Mouse (Mus musculus): ENCODE measurements at regions not wholly inside any gene's neighbourhood (a gene's known extent, or its start where the extent isn't known, plus 50 kb on each side); places are given as distances from the start of the nearest gene placed in this dataset.

- no peak for DNase-seq (ENCODE audit: low spot score in 2 of 2)
These were observed 54.0 kb upstream of the Satb2 start for GRCm38 (mm10) chr1:57032407-57032806.

- DNase-seq (ENCODE audit: low spot score in 2 of 2): no peak
These were observed 54.8 kb upstream of the Satb2 start for GRCm38 (mm10) chr1:57033244-57033643.

- DNase-seq (ENCODE audit: low spot score in 2 of 2): no peak
These were observed 56.0 kb upstream of the Satb2 start for GRCm38 (mm10) chr1:57034411-57034810.

GRCm38 (mm10) chr1:57036382-57036781 lies 57.9 kb upstream of the Satb2 start:
- DNase-seq (ENCODE audit: low spot score in 2 of 2): no peak

DNA sequence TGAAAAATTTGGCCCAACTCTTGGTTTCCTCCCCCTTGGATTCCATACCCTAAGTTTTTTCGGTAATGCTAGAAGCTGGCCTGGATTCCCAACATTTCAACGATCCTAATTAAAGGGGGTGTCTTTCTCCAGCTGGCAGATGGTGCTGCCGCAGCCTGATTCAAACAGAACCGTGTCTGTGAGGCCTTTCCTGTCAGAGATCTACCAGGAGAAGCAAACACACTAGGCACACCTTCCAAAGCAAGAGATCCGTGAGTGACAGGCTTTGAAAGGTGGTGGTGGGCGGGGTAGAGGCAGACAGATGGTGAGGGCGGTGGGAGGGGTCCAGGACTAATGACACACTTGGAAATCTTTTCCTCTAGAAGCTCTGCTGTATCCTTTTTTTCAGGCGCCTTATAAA lies 61.8 kb upstream of the Satb2 start:
- DNase-seq (ENCODE audit: low spot score in 2 of 2): peak; percentile 23 to 32

GRCm38 (mm10) chr1:57041578-57041977 lies 63.1 kb upstream of the Satb2 start:
- no peak for DNase-seq (ENCODE audit: low spot score in 2 of 2)

DNA sequence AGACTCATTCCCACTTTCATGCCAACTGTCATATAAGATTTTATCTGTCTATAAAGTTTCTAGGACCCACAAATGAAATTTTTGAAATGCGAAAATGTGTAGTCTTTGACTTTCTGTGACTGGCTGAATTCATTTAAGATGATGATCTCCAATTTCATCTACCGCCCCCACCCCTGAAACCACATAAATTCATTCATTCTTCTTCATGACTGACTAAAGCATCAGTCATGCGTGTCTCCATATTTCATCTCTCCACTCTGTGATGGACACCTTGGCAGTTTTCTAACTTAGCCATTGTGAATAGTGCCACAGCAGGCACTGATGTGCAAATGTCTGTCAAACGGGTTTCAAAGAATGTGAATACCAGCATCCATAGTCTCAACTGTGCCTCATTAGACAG lies 75.4 kb upstream of the Satb2 start:
- DNase-seq (ENCODE audit: low spot score in 2 of 2): no peak

DNA sequence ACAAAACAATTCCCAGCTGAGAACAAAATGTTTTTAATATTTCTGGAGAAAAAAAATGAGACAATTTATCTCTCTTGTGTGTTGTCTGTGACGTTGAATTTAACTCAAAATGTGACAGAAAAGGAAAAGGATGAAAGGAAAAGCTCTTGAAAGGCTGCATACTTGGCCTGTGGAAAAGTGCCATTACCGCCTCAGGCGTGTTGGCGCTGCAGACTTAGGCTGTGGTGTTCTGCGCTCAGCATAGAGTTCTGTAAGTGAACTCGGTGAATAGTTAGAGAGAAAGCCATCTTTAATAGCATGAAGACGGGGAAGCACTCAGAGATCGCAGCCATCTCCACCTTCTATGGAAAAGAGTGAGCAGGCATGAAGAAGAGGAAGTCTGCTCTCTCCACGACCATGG lies 77.5 kb upstream of the Satb2 start:
- DNase-seq (ENCODE audit: low spot score in 2 of 2): no peak

- no peak for DNase-seq (ENCODE audit: low spot score in 2 of 2)
These were observed 80.8 kb upstream of the Satb2 start for GRCm38 (mm10) chr1:57059216-57059615.

- DNase-seq (ENCODE audit: low spot score in 2 of 2): no peak
These were observed 96.8 kb upstream of the Satb2 start for GRCm38 (mm10) chr1:57075221-57075620.

GRCm38 (mm10) chr1:57076696-57077095 lies 98.2 kb upstream of the Satb2 start:
- no peak for DNase-seq (ENCODE audit: low spot score in 2 of 2)

GRCm38 (mm10) chr1:57080306-57080705 lies 101.9 kb upstream of the Satb2 start:
- DNase-seq (ENCODE audit: low spot score in 2 of 2): no peak

DNA sequence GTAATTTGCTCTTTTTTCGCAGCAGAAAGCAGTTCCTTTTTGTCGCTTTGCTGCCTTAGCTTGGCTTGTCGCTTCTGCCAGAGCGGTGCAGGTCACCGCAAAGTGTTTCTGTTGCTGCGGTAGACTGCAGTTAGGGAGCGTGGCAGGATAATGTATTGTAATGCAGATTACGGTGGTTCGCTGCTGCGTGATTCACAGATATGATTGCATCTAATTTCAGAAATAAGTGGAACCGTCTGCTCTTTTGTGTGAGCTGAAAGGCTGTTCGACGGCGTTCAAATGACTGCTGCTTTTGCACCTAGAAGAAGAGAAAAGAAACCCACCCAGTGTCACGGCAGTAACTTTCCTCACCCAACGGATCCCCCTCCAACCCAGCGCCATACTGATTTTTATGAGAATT lies 104.7 kb upstream of the Satb2 start:
- DNase-seq (ENCODE audit: low spot score in 2 of 2): peak; percentile 28 to 40

DNA sequence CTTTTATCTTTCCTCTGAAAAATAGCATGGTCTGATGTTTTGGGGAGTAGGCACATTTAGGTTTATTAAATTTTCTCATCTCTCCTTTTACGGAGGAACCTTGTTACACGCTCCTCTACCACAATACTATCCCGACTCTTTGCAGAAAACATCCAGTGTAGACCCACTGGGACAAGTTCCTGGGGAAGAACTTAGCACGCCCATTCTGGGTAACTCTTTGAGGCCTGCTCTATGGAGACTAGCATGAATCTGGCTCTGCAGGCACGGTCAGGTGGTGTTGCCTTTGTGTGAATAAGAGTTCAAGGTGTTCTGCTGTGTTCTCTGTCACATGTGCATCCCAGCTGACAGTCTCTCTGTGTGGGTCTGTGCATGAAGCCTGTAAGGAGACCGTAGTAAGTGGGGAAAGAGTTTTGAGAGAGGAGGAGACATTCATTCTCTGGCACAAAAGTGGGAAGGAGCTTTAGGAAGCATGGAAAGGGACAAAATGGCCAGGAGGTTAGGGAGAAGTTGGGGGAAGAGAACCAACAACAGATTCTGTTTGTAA lies 105.2 kb upstream of the Satb2 start:
- no peak for DNase-seq (ENCODE audit: low spot score in 2 of 2)

DNA sequence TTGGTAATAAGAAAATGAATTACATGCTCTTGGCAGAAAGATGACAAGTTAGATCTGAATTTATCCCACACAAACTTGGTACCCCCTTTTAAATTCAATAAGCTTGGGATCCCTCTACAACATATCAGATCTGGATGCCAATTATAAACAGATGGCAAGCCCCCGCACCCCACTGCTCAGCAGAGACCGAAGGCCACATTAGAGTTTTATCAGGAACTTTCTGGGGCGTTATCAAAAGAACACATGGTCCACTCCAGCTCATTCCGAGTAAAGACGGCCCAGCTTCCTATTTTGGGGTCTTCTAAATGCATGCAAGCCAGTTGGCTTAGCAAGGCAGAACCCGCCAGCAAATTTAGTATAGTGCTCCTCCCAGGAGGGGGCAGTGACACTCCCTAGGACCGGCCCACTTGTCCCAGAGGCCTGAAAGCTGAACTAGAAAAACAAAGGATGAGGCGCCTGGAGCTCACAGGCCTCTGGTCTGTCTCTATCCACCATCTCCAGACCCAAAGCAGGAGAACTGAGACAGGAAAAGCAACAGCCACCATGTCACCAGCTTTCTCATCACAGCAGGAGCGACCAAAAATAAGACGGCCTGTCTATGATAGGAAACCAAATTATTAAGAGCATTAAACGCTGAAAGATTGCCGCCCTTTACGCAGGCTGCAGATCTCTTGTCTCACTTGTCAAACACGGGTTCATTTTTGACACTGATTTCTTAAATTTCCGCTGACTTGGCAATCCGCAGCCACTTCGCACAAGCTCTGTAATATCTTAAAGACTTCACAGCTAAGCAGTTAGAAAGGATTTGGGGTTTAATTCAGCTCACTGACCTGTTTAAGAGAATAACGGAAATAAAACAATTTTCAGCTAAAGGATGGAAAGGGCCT lies 117.2 kb upstream of the Satb2 start:
- DNase-seq (ENCODE audit: low spot score in 2 of 2): peak; percentile 51 to 62

DNA sequence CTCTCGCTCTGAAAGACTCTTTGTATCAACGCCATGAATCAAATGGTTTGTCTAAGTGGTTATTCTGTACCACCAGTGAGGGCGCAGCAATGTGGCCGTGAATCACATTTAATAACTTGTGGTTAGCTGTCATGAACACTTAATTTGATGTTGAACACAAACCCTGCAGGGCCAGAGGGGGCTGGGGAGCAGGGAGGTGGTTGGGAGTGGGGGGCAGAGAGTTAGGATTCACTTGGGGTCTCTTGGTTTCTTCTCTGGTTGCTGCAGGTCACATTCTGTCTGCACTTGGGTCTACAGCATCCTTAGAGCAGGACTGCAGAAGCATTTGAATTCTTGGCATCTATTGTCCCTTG lies 117.8 kb upstream of the Satb2 start:
- no peak for DNase-seq (ENCODE audit: low spot score in 2 of 2)

GRCm38 (mm10) chr1:57096740-57097139 lies 118.3 kb upstream of the Satb2 start:
- DNase-seq (ENCODE audit: low spot score in 2 of 2): no peak

DNA sequence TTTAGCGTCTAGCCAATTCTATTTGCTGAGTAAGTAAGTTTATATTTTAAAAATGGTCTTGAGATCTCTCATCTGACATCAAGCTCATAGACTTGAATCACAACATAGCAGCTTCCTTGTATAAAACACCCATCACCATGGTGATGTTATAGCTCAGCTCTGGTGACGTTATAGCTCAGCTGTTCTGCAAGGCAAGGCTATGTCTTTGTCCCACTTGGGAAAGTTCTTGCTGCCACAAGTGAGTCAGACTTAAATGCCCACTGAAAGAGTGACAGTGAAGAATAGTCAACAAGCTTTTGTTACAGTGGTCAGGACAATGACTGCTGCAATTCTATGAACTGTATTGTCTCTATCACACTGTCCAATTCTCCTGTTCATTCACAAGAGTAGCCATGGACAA lies 122.2 kb upstream of the Satb2 start:
- no peak for DNase-seq (ENCODE audit: low spot score in 2 of 2)

DNA sequence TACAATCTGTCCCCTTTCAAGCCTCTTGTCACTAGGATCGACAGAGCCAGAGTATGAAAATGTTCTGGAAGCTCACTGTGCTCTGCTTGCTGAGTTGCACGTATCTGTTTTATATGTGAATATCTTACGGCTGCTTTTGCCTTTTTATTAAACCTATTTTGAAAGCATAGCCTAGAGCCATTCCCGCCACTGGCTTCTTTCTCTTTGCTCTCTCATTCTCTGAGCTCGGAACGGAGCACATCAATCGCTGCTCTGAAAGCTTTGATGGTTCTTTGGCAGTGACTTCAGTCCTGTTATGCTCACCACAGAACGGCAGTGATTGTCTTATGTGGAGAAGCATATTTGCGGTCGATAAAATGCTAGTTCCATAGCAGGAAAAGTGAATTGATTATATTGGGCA lies 128.9 kb upstream of the Satb2 start:
- DNase-seq (ENCODE audit: low spot score in 2 of 2): no peak

DNA sequence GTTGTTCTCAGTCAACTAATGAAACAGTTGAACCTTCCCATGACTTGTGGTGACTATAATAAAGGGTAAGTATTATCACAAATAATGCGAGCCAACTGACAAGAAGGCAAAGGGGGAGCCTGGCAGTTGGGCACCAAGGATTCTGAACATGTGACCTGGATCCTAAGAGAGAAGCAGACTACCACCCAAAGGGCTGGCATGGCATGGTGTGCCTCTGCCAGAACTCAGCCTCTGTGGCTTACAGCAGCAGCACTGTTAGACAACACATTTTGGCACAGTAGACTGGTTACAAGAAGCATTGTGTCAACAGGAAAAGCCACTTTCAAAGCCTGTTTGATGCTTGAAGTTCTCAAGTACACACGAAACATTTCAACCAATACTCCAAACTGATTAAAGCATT lies 142.2 kb upstream of the Satb2 start:
- DNase-seq (ENCODE audit: low spot score in 2 of 2): no peak

- DNase-seq (ENCODE audit: low spot score in 2 of 2): peak in 1 of 2 experiments; percentile 23
These were observed 165.7 kb upstream of the Satb2 start for GRCm38 (mm10) chr1:57144181-57144580.

DNA sequence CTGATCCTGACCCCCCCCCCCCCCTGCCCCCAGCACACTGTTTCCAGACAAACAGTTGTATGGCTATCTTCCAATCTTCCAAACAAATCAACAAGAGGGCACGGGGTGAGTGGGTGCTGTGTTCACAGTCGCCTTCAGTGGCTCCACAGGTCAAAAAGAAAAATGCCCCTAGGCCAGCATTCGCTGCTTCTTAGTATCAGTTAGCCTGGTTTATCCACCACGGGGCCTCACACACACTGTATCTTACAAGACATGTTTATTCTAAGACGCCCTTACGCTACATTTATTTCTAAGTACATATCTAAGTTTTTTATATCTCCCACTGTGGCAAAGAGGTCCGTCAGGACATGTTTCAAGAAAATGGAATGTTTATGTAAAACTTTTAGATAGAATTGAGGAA lies 177.4 kb upstream of the Satb2 start:
- DNase-seq (ENCODE audit: low spot score in 2 of 2): no peak

GRCm38 (mm10) chr1:57164443-57164842 lies 186.0 kb upstream of the Satb2 start:
- DNase-seq (ENCODE audit: low spot score in 2 of 2): no peak

Measured in right cerebral cortex, postnatal 10 days (tissue).